Mouse (Mus musculus): ENCODE data around the gene Cdk2ap2.

DNA sequence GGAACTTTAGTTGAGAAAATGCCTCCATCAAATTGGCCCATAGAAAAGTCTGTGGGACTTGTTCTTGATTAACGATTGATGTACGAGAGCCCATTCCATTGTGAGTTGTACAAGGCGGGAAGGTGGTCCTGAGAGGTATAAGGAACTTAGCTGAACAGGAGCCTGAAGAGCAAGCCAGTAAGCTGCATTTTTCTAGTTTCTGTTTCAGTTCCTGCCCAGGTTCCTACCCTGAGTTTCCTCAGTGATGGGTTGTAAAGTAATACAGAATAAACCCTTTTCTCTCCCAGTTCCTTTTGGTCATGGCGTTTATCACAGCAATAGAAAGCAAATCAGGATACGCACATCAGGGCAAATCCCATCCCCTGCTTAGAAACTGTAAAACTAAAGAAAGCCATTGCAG lies 40.9 kb downstream of the Cdk2ap2 start:
- no peak for TF ChIP-seq CTCF (IDR thresholded peaks at IDR 0.05; ENCODE audit: low read depth)
- TF ChIP-seq EP300 (IDR thresholded peaks at IDR 0.05; ENCODE audit: low read depth), result no peak

Measured in heart, postnatal 0 days (tissue).